Mouse (Mus musculus) hindbrain, embryonic 10.5 days (tissue): Measurements from ENCODE around the gene Dbt. TPM values are rescaled to one million over a fixed set of nuclear protein-coding genes. Genes with fewer than 3 reads are reported as not detected.
"Not testable (repeated sequence)": the region's sequence is repeated elsewhere in the genome, so short reads cannot be mapped to it uniquely, and the experiment has no call there.

Experiments
- DNase-seq: peaks from one replicate; pipeline ENCODE4 v3.0.0-alpha.2; 2017; ENCODE audit warnings: low spot score
- H3K27ac ChIP-seq: fragments of 300-500 bp; sonication (generic); 2 replicates; pipeline ENCODE4 v1.5.1; 2016; ENCODE audit warnings: mild to moderate bottlenecking, moderate library complexity
- H3K27me3 ChIP-seq: fragments of 300-500 bp; sonication (generic); 2 replicates; pipeline ENCODE4 v1.6.1; 2016; ENCODE audit warnings: mild to moderate bottlenecking; ENCODE audit not compliant: poor library complexity, insufficient read depth, severe bottlenecking
- H3K36me3 ChIP-seq: fragments of 300-500 bp; sonication (generic); 2 replicates; pipeline ENCODE4 v1.6.1; 2016; ENCODE audit warnings: mild to moderate bottlenecking, moderate library complexity
- H3K4me1 ChIP-seq: fragments of 300-500 bp; sonication (generic); replicated peaks from 2 replicates; pipeline ENCODE4 v1.6.1; 2016; ENCODE audit warnings: mild to moderate bottlenecking
- H3K4me3 ChIP-seq: fragments of 300-500 bp; sonication (generic); 2 replicates; pipeline ENCODE4 v1.5.1; 2016; ENCODE audit warnings: mild to moderate bottlenecking, moderate library complexity
- H3K9me3 ChIP-seq: fragments of 300-500 bp; sonication (generic); 2 replicates; pipeline ENCODE4 v1.6.1; 2016; ENCODE audit warnings: mild to moderate bottlenecking, moderate library complexity
- WGBS: fragments of 180-500 bp; shearing (Covaris S2); methylation state at CpG from one replicate; pipeline ENCODE4 v1.1.7; 2016; 5-methylcytosine and 5-hydroxymethylcytosine counted together
- polyA plus RNA-seq: library from polyadenylated mRNA; unstranded; fragments of >200 nt; fragmentation: Nextera tagmentation; extraction: Ambion mirVana; gene quantifications from 2 replicates; pipeline ENCODE4 v1.2.1, GENCODE M21; 2016

Dbt gene
- polyA plus RNA-seq, 1 experiment from 2014 or later, result 8.5 TPM

DNA sequence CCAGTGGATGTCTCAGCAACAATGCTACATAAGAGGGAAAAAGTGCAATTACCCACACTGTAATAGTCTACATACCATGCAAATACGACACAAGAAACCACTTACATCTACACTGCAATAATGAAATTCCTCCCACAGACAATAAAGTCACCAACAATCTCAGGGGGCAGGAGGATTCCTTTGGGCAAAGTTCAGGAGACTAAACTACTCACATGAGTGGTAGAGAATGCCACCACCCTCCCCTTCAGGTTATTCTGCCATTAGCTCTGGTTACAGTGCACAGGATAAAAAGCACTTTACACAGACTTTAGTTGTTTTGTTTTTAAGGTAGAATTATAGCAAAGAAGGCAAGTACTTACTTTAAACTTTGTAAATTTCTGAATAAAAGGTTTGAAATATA lies 17.2 kb upstream of the Dbt start:
- Histone ChIP-seq H3K27ac (no peak overlapping the region), H3K36me3 (peaks cover 97% of the 10 kb centered on the region), H3K4me3 (no peak overlapping the region), H3K27me3 (no peaks in the 10 kb centered on the region), H3K4me1 (no peaks in the 10 kb centered on the region), H3K9me3 (no peaks in the 10 kb centered on the region)
- 83% methylated on average over 1 of the region's 1 CpGs for WGBS
- no peak for DNase-seq

DNA sequence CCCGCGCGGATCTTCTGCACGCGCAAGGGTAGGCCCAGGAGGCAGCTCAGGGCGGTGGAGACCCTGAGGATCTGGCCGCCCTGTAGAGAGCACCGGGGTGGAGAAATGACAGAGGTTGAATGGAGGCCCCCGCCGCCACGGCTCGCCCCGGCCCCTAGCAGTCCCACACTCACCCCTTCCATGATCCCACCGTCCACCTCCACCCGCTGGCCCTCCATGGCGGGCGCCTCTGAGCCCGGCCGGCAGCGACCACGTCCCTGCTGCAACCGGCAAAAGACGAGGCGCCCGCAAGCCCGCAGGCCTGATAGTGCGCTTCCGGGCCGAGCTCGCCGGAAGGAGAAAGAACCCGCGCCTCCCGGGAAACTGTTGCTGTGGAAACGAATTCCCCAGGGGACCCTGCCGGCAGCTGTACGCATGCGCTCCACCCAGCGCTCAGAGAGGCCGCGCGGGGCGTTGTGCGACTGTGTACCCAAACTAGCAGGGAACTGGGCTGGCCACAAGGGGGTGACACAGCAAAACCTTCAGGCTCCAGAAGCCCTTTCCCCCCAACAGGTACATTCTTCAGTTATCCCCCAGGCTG lies 5.0 kb upstream of the Dbt start, which contains the start of gene Rtca:
Gene Rtca, minus strand, starts transcription at position 437 of the 580 bp plus-strand sequence.
- Histone ChIP-seq H3K27me3 (no peaks in the 10 kb centered on the region), H3K4me1 (peaks cover 21% of the 10 kb centered on the region), H3K9me3 (no peaks in the 10 kb centered on the region), H3K27ac (peak within 1 kb of the TSS; percentile 94), H3K36me3 (peaks cover 38% of the 10 kb centered on the region), H3K4me3 (peak within 1 kb of the TSS; percentile 98)
- peak; percentile 99 for DNase-seq
- WGBS, result under 1% methylated on average over 42 of the region's 44 CpGs

DNA sequence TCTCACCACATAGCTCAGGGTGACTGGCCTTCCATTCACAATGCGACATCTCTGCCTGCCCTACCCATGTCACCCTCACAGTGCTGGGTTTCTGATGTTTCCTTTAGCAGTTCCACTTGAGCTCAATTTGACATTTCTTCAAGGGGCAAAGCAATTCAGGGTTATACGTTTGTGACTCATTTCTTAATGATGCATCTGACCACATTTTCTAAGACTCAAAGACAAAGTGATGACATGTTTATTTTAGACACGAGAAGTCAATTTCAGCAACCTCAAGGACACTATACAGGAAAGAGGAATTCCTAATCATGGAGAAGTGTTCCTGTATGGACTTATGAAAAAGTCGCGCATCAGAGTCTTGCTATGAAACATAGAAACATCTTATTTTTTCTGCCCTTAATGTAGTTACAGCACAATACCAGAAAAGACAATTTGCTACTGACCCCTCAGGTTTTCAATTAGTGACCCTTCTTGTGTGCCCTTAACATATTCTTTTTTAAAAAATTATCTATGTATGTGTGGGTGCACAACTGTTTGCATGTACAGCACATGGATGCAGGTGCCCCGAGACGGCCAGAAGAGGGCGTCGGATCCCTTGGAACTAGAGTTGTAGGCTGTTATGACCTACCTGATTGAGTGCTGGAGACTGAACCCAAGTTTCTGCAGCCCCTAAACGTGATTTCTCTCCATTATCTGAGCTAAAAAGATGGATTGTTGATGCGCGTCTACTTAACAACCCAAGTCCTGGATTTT lies 543 bp upstream of the Dbt start:
- Histone ChIP-seq H3K9me3 (no peaks in the 10 kb centered on the region), H3K36me3 (peaks cover 5% of the 10 kb centered on the region; the same call in 1 of the 2 replicates), H3K27ac (peak overlapping the region; percentile 71), H3K27me3 (no peaks in the 10 kb centered on the region), H3K4me1 (peaks cover 19% of the 10 kb centered on the region), H3K4me3 (peak overlapping the region; percentile 71)
- whole genome bisulfite sequencing, result 44% methylated on average over 12 of the region's 12 CpGs
- DNase-seq, result no peak

GRCm38 (mm10) chr3:116520141-116520761 lies 7.4 kb downstream of the Dbt start:
- DNase-seq, result no peak
- 83% methylated on average over 12 of the region's 12 CpGs for WGBS
- H3K4me3 ChIP-seq, result no peak overlapping the region
- peaks cover 31% of the 10 kb centered on the region for H3K36me3 ChIP-seq
- no peaks in the 10 kb centered on the region for H3K4me1 ChIP-seq
- H3K9me3 ChIP-seq, result no peaks in the 10 kb centered on the region
- no peaks in the 10 kb centered on the region for H3K27me3 ChIP-seq
- no peak overlapping the region for H3K27ac ChIP-seq

- Histone ChIP-seq H3K4me1 (no peaks in the 10 kb centered on the region), H3K9me3 (no peaks in the 10 kb centered on the region), H3K4me3 (no peak overlapping the region), H3K27me3 (no peaks in the 10 kb centered on the region), H3K27ac (no peak overlapping the region), H3K36me3 (peaks cover 19% of the 10 kb centered on the region)
- WGBS, result 60% methylated on average over 5 of the region's 5 CpGs
- no peak for DNase-seq
These were observed 16.9 kb downstream of the Dbt start for GRCm38 (mm10) chr3:116529741-116530140.

DNA sequence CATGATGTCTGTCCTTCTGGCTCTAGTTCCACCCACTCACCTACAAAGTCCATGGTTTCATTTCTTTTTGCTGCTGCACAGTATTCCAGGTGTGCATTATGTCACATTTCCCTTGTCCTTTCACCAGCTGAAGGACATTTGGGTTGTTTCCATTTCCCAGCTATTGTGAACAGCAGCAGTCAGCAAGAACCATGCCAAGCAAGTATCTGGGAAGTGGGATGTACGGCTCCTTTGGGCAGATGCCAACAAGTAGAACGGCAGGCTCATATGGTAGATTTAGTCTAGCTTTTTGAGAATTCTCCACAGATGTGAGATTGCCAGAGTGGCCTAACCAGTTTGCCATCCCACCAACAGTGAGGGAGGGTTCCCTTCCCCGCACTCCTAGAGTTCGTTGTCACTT lies 18.0 kb downstream of the Dbt start:
- 94% methylated on average over 4 of the region's 4 CpGs for WGBS
- H3K36me3 ChIP-seq, result peaks cover 28% of the 10 kb centered on the region
- no peaks in the 10 kb centered on the region for H3K27me3 ChIP-seq
- H3K4me3 ChIP-seq, result no peak overlapping the region
- H3K9me3 ChIP-seq, result no peaks in the 10 kb centered on the region
- H3K27ac ChIP-seq, result no peak overlapping the region
- no peak for DNase-seq
- no peaks in the 10 kb centered on the region for H3K4me1 ChIP-seq

DNA sequence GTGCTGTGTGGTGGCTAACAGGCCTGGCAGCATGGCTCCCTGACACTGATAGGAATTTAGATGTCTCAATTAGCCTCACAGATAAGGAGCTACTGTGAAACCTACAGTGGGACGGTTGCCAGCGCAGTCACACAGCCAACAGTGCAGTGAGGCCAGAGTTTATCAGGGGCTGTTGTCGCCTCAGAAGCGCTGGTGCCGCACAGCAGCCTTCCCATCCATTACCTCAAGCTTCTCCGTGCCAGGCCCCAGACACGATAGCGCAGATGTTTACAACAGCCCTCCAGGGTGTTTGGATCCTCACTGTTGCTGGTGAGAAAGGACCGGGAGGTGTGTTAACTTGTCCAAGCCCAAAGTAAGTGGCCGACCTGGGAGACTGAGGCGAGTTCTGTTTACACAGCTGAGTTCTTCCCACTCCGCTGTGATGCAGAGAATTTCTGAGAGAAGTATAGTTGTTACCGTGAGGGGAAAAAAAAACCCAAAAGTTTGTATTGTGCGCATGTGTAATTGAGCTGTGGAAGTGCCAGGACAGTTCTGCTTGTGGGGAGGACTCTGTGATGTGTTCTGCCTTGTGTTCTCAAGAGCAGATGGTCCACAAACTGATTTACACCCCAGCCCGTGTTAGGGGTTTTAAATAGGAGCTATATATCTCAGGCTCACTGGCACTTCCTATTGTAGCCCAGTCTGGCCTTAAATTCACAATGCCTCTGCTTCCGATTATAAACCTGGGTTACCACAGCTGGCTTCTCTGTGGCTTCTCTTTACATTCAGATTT lies 23.7 kb downstream of the Dbt start:
- Histone ChIP-seq H3K4me1 (no peaks in the 10 kb centered on the region), H3K36me3 (peaks cover 80% of the 10 kb centered on the region), H3K27me3 (no peaks in the 10 kb centered on the region), H3K9me3 (no peaks in the 10 kb centered on the region), H3K4me3 (no peak overlapping the region), H3K27ac (no peak overlapping the region)
- no peak for DNase-seq
- 66% methylated on average over 16 of the region's 16 CpGs for WGBS

- Histone ChIP-seq H3K4me3 (no peak overlapping the region), H3K27ac (no peak overlapping the region; the same call in 1 of the 2 replicates), H3K4me1 (no peaks in the 10 kb centered on the region), H3K36me3 (peaks cover 86% of the 10 kb centered on the region), H3K27me3 (no peaks in the 10 kb centered on the region), H3K9me3 (no peaks in the 10 kb centered on the region)
- 40% methylated on average over 6 of the region's 6 CpGs for WGBS
- no peak for DNase-seq
These were observed 24.3 kb downstream of the Dbt start for GRCm38 (mm10) chr3:116537200-116537573.

DNA sequence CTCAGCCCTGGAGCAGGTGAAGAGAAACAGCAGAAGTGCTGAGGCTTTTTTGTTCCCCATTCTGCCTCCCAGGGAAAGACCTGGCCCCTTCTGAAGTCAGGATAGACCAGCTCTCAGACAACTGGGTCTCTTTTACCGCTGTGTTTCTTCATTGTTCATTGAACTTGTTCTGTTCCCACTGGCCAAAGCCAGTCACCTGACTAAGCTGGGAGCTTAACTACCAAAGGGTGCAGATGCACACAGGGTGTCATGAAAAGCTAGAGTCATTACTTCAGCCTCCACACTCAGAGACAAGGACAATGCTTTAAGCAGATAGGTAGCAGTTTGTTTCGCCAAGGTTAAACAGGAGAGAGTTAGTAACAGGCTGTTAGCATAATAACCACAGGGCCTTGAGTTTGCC lies 29.2 kb downstream of the Dbt start:
- H3K27ac ChIP-seq, result no peak overlapping the region
- H3K27me3 ChIP-seq, result no peaks in the 10 kb centered on the region
- H3K4me1 ChIP-seq, result no peaks in the 10 kb centered on the region
- DNase-seq, result no peak
- no peaks in the 10 kb centered on the region for H3K9me3 ChIP-seq
- WGBS, result 87% methylated on average over 2 of the region's 2 CpGs
- H3K4me3 ChIP-seq, result no peak overlapping the region
- H3K36me3 ChIP-seq, result peaks cover 93% of the 10 kb centered on the region

DNA sequence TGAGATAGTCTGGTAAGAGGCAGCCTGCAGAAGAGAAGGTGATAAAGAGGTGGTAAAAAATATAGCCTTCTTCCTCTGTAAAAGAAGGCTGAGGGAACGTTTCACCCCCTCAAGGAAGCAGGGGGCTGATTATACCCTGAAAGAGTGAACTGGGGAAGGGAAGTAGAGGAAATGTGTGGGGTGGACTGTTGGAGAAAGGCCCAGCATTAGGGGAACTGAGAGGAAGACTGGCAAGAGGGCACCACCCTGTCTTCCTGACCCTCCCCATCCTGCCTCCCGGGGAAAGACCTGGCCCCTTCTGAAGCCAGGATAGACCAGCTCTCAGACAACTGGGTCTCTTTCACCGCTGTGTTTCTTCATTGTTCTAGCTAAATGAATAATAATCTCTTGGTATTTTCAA lies 29.7 kb downstream of the Dbt start:
- Histone ChIP-seq H3K27me3 (no peaks in the 10 kb centered on the region), H3K9me3 (no peaks in the 10 kb centered on the region), H3K4me1 (no peaks in the 10 kb centered on the region), H3K27ac (no peak overlapping the region), H3K36me3 (peaks cover 93% of the 10 kb centered on the region), H3K4me3 (no peak overlapping the region)
- DNase-seq, result no peak
- 82% methylated on average over 3 of the region's 3 CpGs for WGBS

DNA sequence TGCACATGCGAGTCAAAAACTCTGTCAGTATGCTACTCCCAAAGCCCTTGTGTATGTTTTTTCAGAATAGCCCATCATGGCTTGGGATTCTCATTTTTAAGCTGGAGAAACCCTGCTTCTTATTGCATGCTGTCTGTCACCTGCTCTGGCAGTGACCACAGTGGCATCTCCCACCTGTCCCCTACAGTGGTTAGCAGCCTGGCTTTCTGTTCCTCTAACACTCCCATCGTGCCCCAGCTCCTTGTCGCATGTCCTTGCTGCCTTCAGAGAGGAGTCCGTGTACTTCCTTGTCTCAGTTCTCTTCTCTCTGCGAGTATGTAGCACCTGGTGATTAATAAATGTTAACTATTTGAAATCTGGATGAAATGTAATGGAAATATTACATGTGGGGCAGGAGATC lies 34.6 kb downstream of the Dbt start:
- Histone ChIP-seq H3K27me3 (no peaks in the 10 kb centered on the region), H3K9me3 (no peaks in the 10 kb centered on the region), H3K4me1 (no peaks in the 10 kb centered on the region), H3K27ac (no peak overlapping the region), H3K4me3 (no peak overlapping the region), H3K36me3 (peaks cover 85% of the 10 kb centered on the region)
- no peak for DNase-seq
- 93% methylated on average over 5 of the region's 5 CpGs for WGBS

DNA sequence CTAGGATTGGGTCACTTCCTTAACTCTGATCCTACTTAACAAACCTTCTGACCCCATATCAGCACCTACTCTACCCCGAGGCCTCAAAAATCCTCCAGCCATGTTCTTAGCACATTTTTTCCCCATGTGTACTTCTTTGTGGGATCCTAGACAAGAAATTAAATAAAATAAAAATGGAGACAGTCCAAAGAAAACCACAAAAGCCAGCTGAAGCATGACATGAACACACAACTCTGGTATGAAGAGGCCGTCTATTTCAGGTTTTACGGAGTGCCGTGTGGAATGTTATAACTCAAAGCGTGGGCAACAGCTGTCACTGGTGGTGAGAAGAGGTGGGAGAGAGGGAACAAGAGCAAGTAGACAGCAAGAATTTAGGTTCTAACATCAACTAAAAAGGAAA lies 38.5 kb downstream of the Dbt start:
- WGBS, result 93% methylated on average over 5 of the region's 5 CpGs

DNA sequence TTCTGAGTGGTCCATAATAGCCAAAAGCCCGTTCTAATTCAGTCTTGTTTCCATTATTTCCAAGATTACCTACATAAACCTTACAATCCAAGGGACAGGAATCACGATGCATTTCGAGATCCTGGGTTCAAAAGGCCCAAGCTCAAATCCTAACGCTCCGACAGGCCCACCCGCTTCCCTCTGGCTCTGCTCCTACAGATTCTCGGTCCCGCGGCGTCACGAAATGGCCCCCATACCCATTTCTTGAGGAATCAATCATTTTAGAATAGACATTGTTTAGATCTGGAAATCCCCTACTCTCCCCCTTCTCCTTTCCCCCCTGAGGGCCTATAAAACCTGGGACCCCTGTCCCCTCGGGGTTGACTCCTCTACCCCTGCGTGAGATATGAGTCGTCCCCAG lies 48.4 kb downstream of the Dbt start:
- H3K27me3 ChIP-seq, H3K36me3 ChIP-seq, DNase-seq, H3K27ac ChIP-seq, H3K4me1 ChIP-seq, H3K9me3 ChIP-seq, H3K4me3 ChIP-seq: not testable (repeated sequence)
- WGBS, result 95% methylated on average over 14 of the region's 14 CpGs

More for the DNA sequence above, 38.5 kb downstream of the Dbt start:
- Histone ChIP-seq H3K4me3 (no peak overlapping the region), H3K36me3 (peaks cover 49% of the 10 kb centered on the region), H3K27me3 (no peaks in the 10 kb centered on the region), H3K4me1 (no peaks in the 10 kb centered on the region), H3K9me3 (no peaks in the 10 kb centered on the region), H3K27ac (no peak overlapping the region)
- DNase-seq, result no peak
